Mouse (Mus musculus) liver, postnatal 0 days (tissue): ENCODE measurements at regions not wholly inside any gene's neighbourhood (a gene's known extent, or its start where the extent isn't known, plus 50 kb on each side); places are given as distances from the start of the nearest gene placed in this dataset.

ENCODE experiments used
- CTCF ChIP-seq: sonication (generic); IDR thresholded peaks from 2 replicates; pipeline ENCODE4 v1.5.1; 2016; ENCODE audit warnings: antibody characterized with exemption, low read depth
- EP300 ChIP-seq: IDR thresholded peaks from 2 replicates; pipeline ENCODE4 v1.6.1; 2016; ENCODE audit warnings: antibody characterized with exemption, low read depth, mild to moderate bottlenecking

DNA sequence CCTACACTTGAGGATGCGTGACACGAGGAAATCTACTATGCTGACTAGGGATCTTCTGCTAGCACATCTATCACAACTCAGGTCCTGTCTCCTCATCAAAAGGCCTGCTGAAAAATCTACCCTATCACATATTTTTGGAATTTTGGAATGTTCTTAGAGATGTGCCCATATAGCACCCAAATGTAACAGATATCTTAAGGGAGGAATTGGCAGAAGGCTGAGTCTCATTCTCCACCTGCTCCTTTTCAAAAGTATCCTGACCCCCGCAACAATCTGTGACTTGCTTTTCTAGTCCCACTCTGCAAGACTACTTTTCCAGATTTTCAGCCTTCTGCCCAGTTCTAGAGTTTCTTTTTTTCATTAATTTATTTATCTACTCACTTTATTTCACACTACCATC is 118.4 kb upstream of the Actbl2 start:
- no peak for TF ChIP-seq CTCF
- no peak for TF ChIP-seq EP300
